In the genomic region with DNA sequence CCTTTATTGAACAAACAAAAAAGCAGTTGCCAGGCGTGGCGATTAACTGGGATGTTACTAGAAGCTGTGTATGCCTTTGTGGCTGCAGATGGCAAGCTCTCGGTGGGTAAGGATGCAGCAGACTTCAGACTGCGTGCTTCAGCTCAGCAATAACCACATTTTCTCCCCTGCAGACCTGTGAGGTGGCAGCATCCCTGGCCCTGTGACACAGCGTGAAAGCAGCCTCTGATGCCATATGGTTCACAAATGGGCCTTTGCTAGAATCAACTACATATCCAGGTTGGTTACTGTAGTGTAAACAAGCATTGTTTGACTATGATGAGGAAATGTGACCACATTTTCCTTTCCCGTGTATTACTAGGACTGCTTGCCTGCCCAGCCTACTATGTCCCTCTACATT, we compare ENCODE assay signal across 37 mouse cellular contexts. TPM values are rescaled to one million over a fixed set of nuclear protein-coding genes. Genes with fewer than 3 reads are reported as not detected.
DNase-seq lines count a peak whose midpoint lies in the region; ATAC-seq and TF ChIP-seq lines count a peak whose summit lies in the region.
"Had no signal": no experiment of that assay in that cellular context is flagged by ENCODE, and none has a peak within 500 bp of the region (broad histone marks: within the 10 kb centered on the region; RNA-seq: fewer than 3 reads in every experiment).

No protein-coding gene starts in this region.

- no peak overlapping the region for H3K27ac ChIP-seq in stomach, postnatal 0 days (replicated peaks)
- H3K27ac ChIP-seq: embryonic facial prominence, embryonic 12.5 days; forebrain, embryonic 10.5 days; heart, embryonic 10.5 days; heart, embryonic 15.5 days; kidney, embryonic 15.5 days; layer of hippocampus, adult 2 months; left cerebral cortex, adult 2 months; liver, embryonic 15.5 days; neural tube, embryonic 12.5 days had no signal

- H3K9ac ChIP-seq in stomach, postnatal 0 days (ENCODE audit: low read length) = no peak overlapping the region
- H3K9ac ChIP-seq: embryonic facial prominence, embryonic 12.5 days; forebrain, postnatal 0 days; heart, embryonic 15.5 days; kidney, embryonic 15.5 days; liver, embryonic 15.5 days; lung, embryonic 14.5 days; neural tube, embryonic 12.5 days had no signal

- H3K4me2 ChIP-seq in stomach, postnatal 0 days (replicated peaks; ENCODE audit: low read depth) = no peak overlapping the region
- H3K4me2 ChIP-seq: embryonic facial prominence, embryonic 12.5 days; heart, embryonic 15.5 days; kidney, embryonic 15.5 days; liver, embryonic 15.5 days; lung, embryonic 14.5 days; neural tube, embryonic 12.5 days had no signal

- H3K4me3 ChIP-seq in stomach, postnatal 0 days (ENCODE audit: low read depth, low read length) = no peak overlapping the region
- H3K4me3 ChIP-seq: embryonic facial prominence, embryonic 12.5 days; forebrain, embryonic 10.5 days; heart, embryonic 10.5 days; heart, embryonic 15.5 days; kidney, embryonic 15.5 days; layer of hippocampus, adult 2 months; left cerebral cortex, adult 2 months; liver, embryonic 15.5 days; myocyte; neural tube, embryonic 12.5 days had no signal

- peak; percentile 47 for DNase-seq in brain, adult 2 months (ENCODE audit: low read depth, low spot score)
- peak; percentile 34 for DNase-seq in cerebellum, adult 11 months
- DNase-seq in cerebellum, adult 9-10 months = peak; percentile 64
- peak; percentile 56 to 57 for DNase-seq in cerebellum, postnatal 36 days
- DNase-seq in frontal cortex, postnatal 14 days (ENCODE audit: low spot score in 2 of 2) = no peak
- no peak for DNase-seq in stomach, postnatal 0 days (ENCODE audit: low spot score)
- DNase-seq in retina, postnatal 1 day = no peak
- DNase-seq: adrenal gland, postnatal 14 days; forebrain, postnatal 0 days; gastrocnemius, postnatal 14 days; kidney, adult 18-20 months; kidney, postnatal 36 days; lung, embryonic 14.5 days; lung, postnatal 14 days; spleen, adult 18-20 months; thymus, adult 2 months; thymus, postnatal 36 days had no signal

- H3K4me1 ChIP-seq in stomach, postnatal 0 days (replicated peaks; ENCODE audit: control insufficient read depth, insufficient read depth) = no peaks in the 10 kb centered on the region
- H3K4me1 ChIP-seq: liver, embryonic 15.5 days had no signal

- ATAC-seq in stomach, postnatal 0 days (ENCODE audit: low FRiP score, low TSS enrichment) = no peak
- no peak for ATAC-seq in monocyte, adult 5-6 weeks (replicated peaks; ENCODE audit: insufficient number of reproducible peaks, low FRiP score, low TSS enrichment, poor library complexity, severe bottlenecking)
- ATAC-seq: CD4-positive, CD25-positive, alpha-beta regulatory T cell, adult 4 months; forebrain, postnatal 0 days; hindbrain, embryonic 16.5 days; midbrain, embryonic 16.5 days had no signal

- no peaks in the 10 kb centered on the region for H3K9me3 ChIP-seq in stomach, postnatal 0 days (ENCODE audit: control insufficient read depth, low read length)
- H3K9me3 ChIP-seq: embryonic facial prominence, embryonic 12.5 days; forebrain, embryonic 10.5 days; heart, embryonic 10.5 days; heart, embryonic 15.5 days; kidney, embryonic 15.5 days; liver, embryonic 15.5 days; neural tube, embryonic 12.5 days had no signal

- H3K27me3 ChIP-seq in stomach, postnatal 0 days (ENCODE audit: control insufficient read depth, insufficient read depth, low read length) = no peaks in the 10 kb centered on the region
- H3K27me3 ChIP-seq: embryonic facial prominence, embryonic 12.5 days; heart, embryonic 15.5 days; kidney, embryonic 15.5 days; liver, embryonic 15.5 days; neural tube, embryonic 12.5 days had no signal

- TF ChIP-seq EP300 in stomach, postnatal 0 days (optimal IDR thresholded peaks at IDR 0.05) = no peak

- WGBS in stomach, postnatal 0 days = 66% methylated on average over 6 of the region's 6 CpGs

- no peaks in the 10 kb centered on the region for H3K36me3 ChIP-seq in stomach, postnatal 0 days (ENCODE audit: control insufficient read depth, insufficient read depth, low read length)
- H3K36me3 ChIP-seq: embryonic facial prominence, embryonic 12.5 days; forebrain, embryonic 10.5 days; heart, embryonic 10.5 days; heart, embryonic 15.5 days; kidney, embryonic 15.5 days; liver, embryonic 15.5 days; neural tube, embryonic 12.5 days had no signal

- no peak for TF ChIP-seq CTCF in stomach, postnatal 0 days (IDR thresholded peaks at IDR 0.05; ENCODE audit: low read depth)

RNA-seq across cellular contexts. Expression of a gene that starts 29.0 kb away (rescaled TPM):
- not detected in 2 replicates for polyA plus RNA-seq in stomach, postnatal 0 days (2015; fragmentation: Nextera tagmentation; extraction: Ambion mirVana)
- not detected in 3 replicates for total RNA-seq in monocyte, adult 5-6 weeks (2017)
- total RNA-seq: adrenal gland, postnatal 14 days; forebrain, postnatal 0 days; granulocyte monocyte progenitor cell, adult 5-6 weeks; heart, postnatal 25 days; layer of hippocampus, adult 2 months; layer of hippocampus, postnatal 14 days; left cerebral cortex, adult 2 months; liver, adult 2 months had no signal
- polyA plus RNA-seq: CD4-positive, CD25-positive, alpha-beta regulatory T cell, adult 4 months; embryonic facial prominence, embryonic 12.5 days; forebrain, embryonic 10.5 days; forebrain, postnatal 0 days; heart, embryonic 10.5 days; hindbrain, embryonic 11.5 days; hindbrain, embryonic 16.5 days; intestine, embryonic 14.5 days; kidney, embryonic 15.5 days; liver, adult 2 months; liver, embryonic 15.5 days; lung, embryonic 14.5 days; midbrain, embryonic 16.5 days; myocyte; neural tube, embryonic 12.5 days had no signal

RNA-seq across cellular contexts. Expression of a gene that starts 46.3 kb away (rescaled TPM):
- 49.3 and 63.3 TPM in 2 replicates for polyA plus RNA-seq in stomach, postnatal 0 days (2015; fragmentation: Nextera tagmentation; extraction: Ambion mirVana)
- 11.9 to 24.3 TPM (median 18.4 TPM) in 3 replicates for total RNA-seq in monocyte, adult 5-6 weeks (2017)

Comparison
In these comparisons a context has a peak if more than half of its experiments do, and no peak if none do; other contexts are left out.
1. DNase-seq: peak in brain, adult 2 months (single experiment), cerebellum, adult 11 months (single experiment), cerebellum, adult 9-10 months (single experiment) and cerebellum, postnatal 36 days (2 of 2); none in frontal cortex, postnatal 14 days (0 of 2), stomach, postnatal 0 days (single experiment) and retina, postnatal 1 day (single experiment).